Mouse (Mus musculus): ENCODE results near the gene Rabl6. TPM values are rescaled to one million over a fixed set of nuclear protein-coding genes. Genes with fewer than 3 reads are reported as not detected.

Gene Rabl6
- polyA plus RNA-seq, 1 experiment = 53.8 TPM

GRCm38 (mm10) chr2:25596765-25597510 is 11.4 kb downstream of the Rabl6 start:
- 91% methylated on average over 5 of the region's 5 CpGs for WGBS
- no peaks in the 10 kb centered on the region for H3K4me1 ChIP-seq (ENCODE audit: control insufficient read depth, insufficient read depth, low read length)
- no peak overlapping the region for H3K27ac ChIP-seq (ENCODE audit: insufficient read depth, low read depth, low read length)
- TF ChIP-seq POLR2A (IDR thresholded peaks at IDR 0.05; ENCODE audit: low read depth, low read length) (no peak), CTCF (conservative IDR thresholded peaks at IDR 0.05; ENCODE audit: insufficient read depth, insufficient read length, low read depth, low read length) (no peak)
- H3K4me3 ChIP-seq (ENCODE audit: insufficient read depth, low read depth, low read length) = no peak overlapping the region
- peaks cover 3% of the 10 kb centered on the region for H3K36me3 ChIP-seq (ENCODE audit: control insufficient read depth, insufficient read depth, low read length)
- DNase-seq = no peak
- no peaks in the 10 kb centered on the region for H3K27me3 ChIP-seq (replicated peaks; ENCODE audit: control insufficient read depth, insufficient read depth, low read length)

GRCm38 (mm10) chr2:25591863-25592262 is 16.5 kb downstream of the Rabl6 start:
- DNase-seq = peak; percentile 59

GRCm38 (mm10) chr2:25588227-25588907 is 20.0 kb downstream of the Rabl6 start:
- H3K4me3 ChIP-seq (ENCODE audit: insufficient read depth, low read depth, low read length) = no peak overlapping the region
- H3K27ac ChIP-seq (ENCODE audit: insufficient read depth, low read depth, low read length) = no peak overlapping the region
- DNase-seq = no peak
- TF ChIP-seq CTCF (conservative IDR thresholded peaks at IDR 0.05; ENCODE audit: insufficient read depth, insufficient read length, low read depth, low read length) = no peak
- H3K36me3 ChIP-seq (ENCODE audit: control insufficient read depth, insufficient read depth, low read length) = peaks cover 2% of the 10 kb centered on the region; the same call in 1 of the 2 replicates
- 88% methylated on average over 8 of the region's 8 CpGs for WGBS
- H3K4me1 ChIP-seq (ENCODE audit: control insufficient read depth, insufficient read depth, low read length) = no peaks in the 10 kb centered on the region
- no peaks in the 10 kb centered on the region for H3K27me3 ChIP-seq (replicated peaks; ENCODE audit: control insufficient read depth, insufficient read depth, low read length)

More at GRCm38 (mm10) chr2:25591863-25592262, 16.5 kb downstream of the Rabl6 start:
- WGBS = 65% methylated on average over 2 of the region's 2 CpGs
- no peak overlapping the region for H3K27ac ChIP-seq (ENCODE audit: insufficient read depth, low read depth, low read length)
- TF ChIP-seq POLR2A (IDR thresholded peaks at IDR 0.05; ENCODE audit: low read depth, low read length) (no peak), CTCF (conservative IDR thresholded peaks at IDR 0.05; ENCODE audit: insufficient read depth, insufficient read length, low read depth, low read length) (peak; percentile 68)
- peaks cover 3% of the 10 kb centered on the region for H3K36me3 ChIP-seq (ENCODE audit: control insufficient read depth, insufficient read depth, low read length)
- no peaks in the 10 kb centered on the region for H3K27me3 ChIP-seq (replicated peaks; ENCODE audit: control insufficient read depth, insufficient read depth, low read length)
- no peak overlapping the region for H3K4me3 ChIP-seq (ENCODE audit: insufficient read depth, low read depth, low read length)
- H3K4me1 ChIP-seq (ENCODE audit: control insufficient read depth, insufficient read depth, low read length) = no peaks in the 10 kb centered on the region

- no peaks in the 10 kb centered on the region; the same call in 1 of the 2 replicates for H3K36me3 ChIP-seq (ENCODE audit: control insufficient read depth, insufficient read depth, low read length)
- H3K27ac ChIP-seq (ENCODE audit: insufficient read depth, low read depth, low read length) = no peak overlapping the region
- no peak for DNase-seq
- no peak overlapping the region for H3K4me3 ChIP-seq (ENCODE audit: insufficient read depth, low read depth, low read length)
- TF ChIP-seq CTCF (conservative IDR thresholded peaks at IDR 0.05; ENCODE audit: insufficient read depth, insufficient read length, low read depth, low read length) (no peak), POLR2A (IDR thresholded peaks at IDR 0.05; ENCODE audit: low read depth, low read length) (no peak)
- no peaks in the 10 kb centered on the region for H3K27me3 ChIP-seq (replicated peaks; ENCODE audit: control insufficient read depth, insufficient read depth, low read length)
- WGBS = 88% methylated on average over 8 of the region's 8 CpGs
- H3K4me1 ChIP-seq (ENCODE audit: control insufficient read depth, insufficient read depth, low read length) = no peaks in the 10 kb centered on the region
Observed at GRCm38 (mm10) chr2:25587290-25587689, 21.0 kb downstream of the Rabl6 start.

DNA sequence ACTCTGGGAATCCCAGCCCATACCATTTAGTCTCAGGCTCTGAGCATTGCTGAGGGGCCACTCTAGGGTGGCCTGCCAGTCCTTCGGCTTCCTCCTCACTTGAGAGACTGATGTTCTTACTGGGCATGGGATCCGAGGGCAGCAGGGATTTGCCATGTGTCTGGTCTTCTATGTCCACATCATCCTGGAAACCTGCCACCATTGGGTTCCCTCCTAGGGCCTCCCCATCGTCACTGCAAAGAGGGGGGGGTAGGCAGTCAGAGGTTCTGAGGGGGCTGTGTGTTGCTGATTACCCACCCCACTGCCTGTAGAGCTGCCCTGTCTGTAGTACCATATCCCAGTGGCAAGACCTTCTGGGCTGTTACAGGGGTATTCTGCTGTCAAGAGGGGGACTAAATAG is 22.7 kb downstream of the Rabl6 start:
- H3K4me1 ChIP-seq (ENCODE audit: control insufficient read depth, insufficient read depth, low read length) = peaks cover 4% of the 10 kb centered on the region
- H3K27ac ChIP-seq (ENCODE audit: insufficient read depth, low read depth, low read length) = no peak overlapping the region
- H3K4me3 ChIP-seq (ENCODE audit: insufficient read depth, low read depth, low read length) = no peak overlapping the region
- 71% methylated on average over 3 of the region's 3 CpGs for WGBS
- DNase-seq = no peak
- no peaks in the 10 kb centered on the region for H3K27me3 ChIP-seq (replicated peaks; ENCODE audit: control insufficient read depth, insufficient read depth, low read length)
- H3K36me3 ChIP-seq (ENCODE audit: control insufficient read depth, insufficient read depth, low read length) = no peaks in the 10 kb centered on the region; the same call in 1 of the 2 replicates
- TF ChIP-seq CTCF (conservative IDR thresholded peaks at IDR 0.05; ENCODE audit: insufficient read depth, insufficient read length, low read depth, low read length) (no peak), POLR2A (IDR thresholded peaks at IDR 0.05; ENCODE audit: low read depth, low read length) (no peak)

DNA sequence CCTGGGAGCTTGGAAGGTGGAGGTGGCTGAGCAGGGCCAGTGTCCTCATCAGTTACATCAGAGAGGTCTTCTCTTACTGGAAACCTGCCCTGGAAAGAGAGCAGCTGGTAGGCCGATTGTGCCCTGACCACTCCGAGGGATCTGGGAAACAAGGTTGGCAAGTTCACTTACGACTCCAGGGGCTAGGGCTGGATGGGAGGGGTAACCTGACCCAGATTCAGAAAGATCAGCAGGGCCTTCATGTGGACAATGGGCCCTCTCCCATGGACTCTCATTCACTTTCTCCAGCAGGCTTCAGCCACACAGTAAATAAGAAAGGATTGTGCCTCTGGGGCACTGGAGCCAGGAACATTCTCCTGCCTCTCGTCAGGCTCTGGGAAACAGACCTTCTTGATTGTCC is 23.5 kb downstream of the Rabl6 start:
- no peaks in the 10 kb centered on the region; the same call in 1 of the 2 replicates for H3K36me3 ChIP-seq (ENCODE audit: control insufficient read depth, insufficient read depth, low read length)
- WGBS = 76% methylated on average over 4 of the region's 4 CpGs

DNA sequence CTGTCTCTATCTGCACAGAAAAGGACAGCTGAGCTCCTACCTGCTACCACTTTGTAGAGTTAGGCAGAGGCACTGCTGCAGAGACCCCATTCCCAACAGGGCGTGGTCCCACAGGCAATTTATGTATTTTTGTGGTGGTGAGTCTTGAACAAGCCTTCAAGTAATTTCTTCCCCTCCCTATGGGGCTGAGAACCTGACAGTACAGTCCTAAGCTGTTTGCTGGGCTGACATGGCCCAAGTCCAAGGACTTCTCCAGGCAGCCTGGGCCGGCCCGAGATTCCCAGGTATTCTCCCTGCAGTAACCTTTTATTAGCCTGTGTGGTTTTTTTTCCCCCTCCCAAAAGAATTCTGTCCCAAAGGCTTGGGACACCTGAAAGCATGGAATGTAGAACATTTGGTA is 24.2 kb downstream of the Rabl6 start:
- Histone ChIP-seq H3K4me1 (ENCODE audit: control insufficient read depth, insufficient read depth, low read length) (peaks cover 4% of the 10 kb centered on the region), H3K27me3 (replicated peaks; ENCODE audit: control insufficient read depth, insufficient read depth, low read length) (0 out of 2 replicates have a peak, but pooled peaks cover 3% of the 10 kb centered on the region), H3K27ac (ENCODE audit: insufficient read depth, low read depth, low read length) (no peak overlapping the region), H3K4me3 (ENCODE audit: insufficient read depth, low read depth, low read length) (no peak overlapping the region), H3K36me3 (ENCODE audit: control insufficient read depth, insufficient read depth, low read length) (no peaks in the 10 kb centered on the region; the same call in 1 of the 2 replicates)
- TF ChIP-seq CTCF (conservative IDR thresholded peaks at IDR 0.05; ENCODE audit: insufficient read depth, insufficient read length, low read depth, low read length) (no peak), POLR2A (IDR thresholded peaks at IDR 0.05; ENCODE audit: low read depth, low read length) (no peak)
- WGBS = 77% methylated on average over 3 of the region's 3 CpGs
- no peak for DNase-seq

More for the DNA sequence above, 23.5 kb downstream of the Rabl6 start:
- Histone ChIP-seq H3K4me3 (ENCODE audit: insufficient read depth, low read depth, low read length) (no peak overlapping the region), H3K27me3 (replicated peaks; ENCODE audit: control insufficient read depth, insufficient read depth, low read length) (no peaks in the 10 kb centered on the region), H3K4me1 (ENCODE audit: control insufficient read depth, insufficient read depth, low read length) (peaks cover 4% of the 10 kb centered on the region), H3K27ac (ENCODE audit: insufficient read depth, low read depth, low read length) (no peak overlapping the region)
- DNase-seq = no peak
- TF ChIP-seq POLR2A (IDR thresholded peaks at IDR 0.05; ENCODE audit: low read depth, low read length) (no peak), CTCF (conservative IDR thresholded peaks at IDR 0.05; ENCODE audit: insufficient read depth, insufficient read length, low read depth, low read length) (no peak)
